Mouse (Mus musculus): ENCODE measurements around the gene Gstt2.
A peak's percentile ranks its signal among the peaks of the same experiment; 100 is the strongest.

DNA sequence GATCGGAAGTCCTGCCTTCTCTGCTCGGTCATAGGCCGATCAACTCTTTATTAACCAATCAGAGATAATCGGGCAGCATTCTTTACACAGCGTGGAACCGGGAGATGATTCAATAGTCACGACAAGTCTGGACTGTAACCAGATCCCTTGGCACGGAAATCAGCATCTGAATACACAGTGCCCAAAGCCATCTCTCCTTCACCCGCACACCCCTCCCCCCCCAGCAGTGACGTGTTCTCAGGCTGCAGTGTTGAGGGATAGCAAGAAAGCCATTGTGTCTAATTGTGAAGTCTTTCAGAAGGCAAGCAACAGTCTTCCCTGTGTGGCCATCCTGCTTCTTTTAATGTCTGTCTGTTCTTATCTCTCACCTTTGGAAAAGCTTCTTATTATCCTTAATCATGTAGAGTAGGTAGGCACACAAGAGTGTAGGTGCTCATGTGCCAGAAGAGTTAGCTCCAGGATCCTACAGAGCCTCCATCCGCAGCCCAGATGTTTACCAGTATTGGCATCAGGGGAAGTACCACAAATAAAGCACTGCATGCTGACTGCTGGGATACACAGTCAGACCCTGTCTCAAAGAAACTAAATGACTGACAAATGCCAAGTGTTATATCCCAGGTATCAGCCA lies 35.8 kb upstream of the Gstt2 start:
- TF ChIP-seq POLR2A (IDR thresholded peaks at IDR 0.05; ENCODE audit: borderline replicate concordance, insufficient read depth, low read length) (peak; percentile 22; the same call in 1 of the 2 replicates), CTCF (IDR thresholded peaks at IDR 0.05; ENCODE audit: borderline replicate concordance, insufficient read depth, low read depth, low read length) (no peak)
